ENCODE assay signal across 27 mouse cellular contexts in the genomic region with DNA sequence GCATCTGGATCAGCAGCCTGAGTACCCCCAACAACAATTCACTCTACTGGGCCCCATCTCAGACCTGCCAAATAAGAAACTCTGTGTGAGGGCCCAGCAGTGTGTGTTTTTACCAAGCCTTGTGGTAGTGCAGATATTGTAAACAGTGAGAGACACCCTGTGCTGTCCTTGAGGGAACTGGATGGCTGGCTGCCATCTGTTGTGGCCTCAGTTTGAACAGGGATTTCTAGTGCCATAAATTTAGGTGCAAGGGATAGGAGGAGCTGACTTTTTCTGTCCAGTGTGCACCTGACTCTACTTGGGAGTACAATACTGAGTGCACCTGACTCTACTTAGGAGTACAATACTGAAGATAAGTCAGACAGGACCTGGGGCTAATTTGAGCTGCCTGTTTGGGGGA. TPM values are rescaled to one million over a fixed set of nuclear protein-coding genes. Genes with fewer than 3 reads are reported as not detected.
DNase-seq lines count a peak whose midpoint lies in the region; ATAC-seq lines count a peak whose summit lies in the region.
"Had no signal": no experiment of that assay in that cellular context is flagged by ENCODE, and none has a peak within 500 bp of the region (broad histone marks: within the 10 kb centered on the region; RNA-seq: fewer than 3 reads in every experiment).

No protein-coding gene starts in this region.

- no peak overlapping the region for H3K4me3 ChIP-seq in intestine, embryonic 16.5 days (ENCODE audit: low read length)
- H3K4me3 ChIP-seq: embryonic facial prominence, embryonic 10.5 days; embryonic facial prominence, embryonic 15.5 days; forebrain, embryonic 13.5 days; heart, embryonic 12.5 days; hindbrain, embryonic 13.5 days; layer of hippocampus, adult 2 months; limb, embryonic 13.5 days; lung, embryonic 15.5 days had no signal

- DNase-seq in heart, adult 11 months, result peak; percentile 91
- DNase-seq in heart, postnatal 4 days, result no peak
- DNase-seq in ovary, postnatal 36 days (ENCODE audit: low spot score), result peak; percentile 50
- no peak for DNase-seq in ovary, postnatal 10 days (ENCODE audit: low spot score)
- DNase-seq in adrenal gland, postnatal 10 days, result peak; percentile 52
- no peak for DNase-seq in thymus, postnatal 14 days
- DNase-seq: cerebellum, adult 2 months; cerebellum, postnatal 14 days; gastrocnemius, postnatal 14 days; kidney, adult 2 months; kidney, postnatal 36 days; lung, postnatal 36 days; retina, postnatal 1 day; right cerebral cortex, postnatal 25 days had no signal

- H3K4me1 ChIP-seq in intestine, embryonic 16.5 days (ENCODE audit: control insufficient read depth, insufficient read depth, low read length), result no peaks in the 10 kb centered on the region
- H3K4me1 ChIP-seq: embryonic facial prominence, embryonic 10.5 days; embryonic facial prominence, embryonic 15.5 days; forebrain, embryonic 13.5 days; heart, embryonic 12.5 days; hindbrain, embryonic 13.5 days; limb, embryonic 13.5 days had no signal

- no peaks in the 10 kb centered on the region for H3K27me3 ChIP-seq in intestine, embryonic 16.5 days (replicated peaks; ENCODE audit: control insufficient read depth, insufficient read depth, low read length)
- H3K27me3 ChIP-seq: embryonic facial prominence, embryonic 15.5 days; forebrain, embryonic 13.5 days; heart, embryonic 12.5 days; hindbrain, embryonic 13.5 days; limb, embryonic 13.5 days; lung, embryonic 15.5 days had no signal

- H3K4me2 ChIP-seq in intestine, embryonic 16.5 days (ENCODE audit: low read depth, low read length), result no peak overlapping the region
- H3K4me2 ChIP-seq: embryonic facial prominence, embryonic 15.5 days; forebrain, embryonic 13.5 days; heart, embryonic 12.5 days; hindbrain, embryonic 13.5 days; limb, embryonic 13.5 days; liver, embryonic 11.5 days; lung, embryonic 15.5 days; midbrain, embryonic 11.5 days had no signal

- H3K36me3 ChIP-seq in intestine, embryonic 16.5 days (ENCODE audit: control insufficient read depth, insufficient read depth, low read length), result no peaks in the 10 kb centered on the region
- H3K36me3 ChIP-seq: embryonic facial prominence, embryonic 10.5 days; embryonic facial prominence, embryonic 15.5 days; heart, embryonic 12.5 days; hindbrain, embryonic 13.5 days; limb, embryonic 13.5 days; lung, embryonic 15.5 days had no signal

- ATAC-seq in intestine, embryonic 16.5 days, result peak; percentile 59; the same call in 1 of the 2 replicates
- ATAC-seq: forebrain, embryonic 13.5 days; midbrain, embryonic 16.5 days; Patski had no signal

- H3K9ac ChIP-seq in intestine, embryonic 16.5 days (ENCODE audit: low read depth, low read length), result no peak overlapping the region
- H3K9ac ChIP-seq: embryonic facial prominence, embryonic 15.5 days; forebrain, embryonic 13.5 days; heart, embryonic 12.5 days; hindbrain, embryonic 13.5 days; limb, embryonic 13.5 days; lung, embryonic 15.5 days had no signal

- H3K9me3 ChIP-seq in intestine, embryonic 16.5 days (ENCODE audit: control insufficient read depth, low read length), result no peaks in the 10 kb centered on the region; the same call in 1 of the 2 replicates
- H3K9me3 ChIP-seq: embryonic facial prominence, embryonic 10.5 days; embryonic facial prominence, embryonic 15.5 days; forebrain, embryonic 13.5 days; heart, embryonic 12.5 days; hindbrain, embryonic 13.5 days; limb, embryonic 13.5 days; lung, embryonic 15.5 days had no signal

- no peak overlapping the region for H3K27ac ChIP-seq in intestine, embryonic 16.5 days (ENCODE audit: low read length)
- H3K27ac ChIP-seq: embryonic facial prominence, embryonic 10.5 days; embryonic facial prominence, embryonic 15.5 days; forebrain, embryonic 13.5 days; hindbrain, embryonic 13.5 days; layer of hippocampus, adult 2 months; limb, embryonic 13.5 days; lung, embryonic 15.5 days had no signal

RNA-seq across cellular contexts. Expression of a gene that starts 53.7 kb away (rescaled TPM):
- total RNA-seq in heart, postnatal 4 days (2021), result 10 to 100 TPM; 16.7 to 19.2 TPM
- 10 to 100 TPM; 55.6 to 57.8 TPM for total RNA-seq in adrenal gland, postnatal 10 days (2021)
- 69.9 and 74.8 TPM in 2 replicates for polyA plus RNA-seq in intestine, embryonic 16.5 days (2015; fragmentation: Nextera tagmentation; extraction: Ambion mirVana)

Comparison
In these comparisons a context has a peak if more than half of its experiments do, and no peak if none do; other contexts are left out.
1. DNase-seq: peak in heart, adult 11 months (single experiment), ovary, postnatal 36 days (single experiment) and adrenal gland, postnatal 10 days (single experiment); none in heart, postnatal 4 days (single experiment), ovary, postnatal 10 days (single experiment) and thymus, postnatal 14 days (single experiment).